Mouse (Mus musculus) ES-E14 (cell line): ENCODE measurements at regions not wholly inside any gene's neighbourhood (a gene's known extent, or its start where the extent isn't known, plus 50 kb on each side); places are given as distances from the start of the nearest gene placed in this dataset.
"Not testable (repeated sequence)": the region's sequence is repeated elsewhere in the genome, so short reads cannot be mapped to it uniquely, and the experiment has no call there.

Source experiments
- DNase-seq: peaks from one replicate; pipeline ENCODE4 v3.0.0-alpha.2; 2013; ENCODE audit warnings: low read depth, low spot score
- H3K27ac ChIP-seq: 2 replicates; pipeline ENCODE4 v1.5.1; 2012; ENCODE audit warnings: low read depth, mild to moderate bottlenecking, low read length, moderate library complexity, mixed read lengths; ENCODE audit not compliant: poor library complexity, insufficient read depth, severe bottlenecking
- H3K36me3 ChIP-seq: 2 replicates; pipeline ENCODE4 v1.6.1; 2012; ENCODE audit warnings: mild to moderate bottlenecking, low read length, moderate library complexity, mixed read lengths; ENCODE audit not compliant: control insufficient read depth, poor library complexity, insufficient read depth, severe bottlenecking
- H3K4me1 ChIP-seq, 2 experiments: fragments of 150-350 bp in 1 of 2; sonication (generic) in 1 of 2; 2 replicates each; pipeline ENCODE4 v1.6.1; 2012; ENCODE audit warnings: low read length in 2 of 2, mild to moderate bottlenecking in 1 of 2, mixed read lengths in 1 of 2; ENCODE audit not compliant: control insufficient read depth in 2 of 2, insufficient read depth in 2 of 2, poor library complexity in 1 of 2
- H3K4me3 ChIP-seq, 2 experiments: fragments of 150-350 bp in 1 of 2; sonication (generic) in 1 of 2; 2 replicates each; pipeline ENCODE4 v1.5.1; 2012; ENCODE audit warnings: low read length in 2 of 2, low read depth in 1 of 2, mild to moderate bottlenecking in 1 of 2, mixed read lengths in 1 of 2; ENCODE audit not compliant: insufficient read depth in 1 of 2, poor library complexity in 1 of 2, severe bottlenecking in 1 of 2
- H3K9ac ChIP-seq: 2 replicates; pipeline ENCODE4 v1.6.1; 2012; ENCODE audit warnings: low read depth, mild to moderate bottlenecking, low read length, mixed read lengths; ENCODE audit not compliant: poor library complexity, insufficient read depth, severe bottlenecking
- H3K9me3 ChIP-seq: fragments of 150-350 bp; sonication (generic); 2 replicates; pipeline ENCODE4 v1.6.1; 2012; ENCODE audit warnings: low read depth, mild to moderate bottlenecking, low read length; ENCODE audit not compliant: control insufficient read depth, insufficient read depth
- CHD2 ChIP-seq: IDR thresholded peaks from 2 replicates; pipeline ENCODE4 v1.6.1; 2014; ENCODE audit warnings: mild to moderate bottlenecking, low read depth, low read length, inconsistent platforms
- HCFC1 ChIP-seq: IDR thresholded peaks from 2 replicates; pipeline ENCODE4 v1.6.1; 2012; ENCODE audit warnings: low read length, inconsistent platforms, borderline replicate concordance; ENCODE audit not compliant: insufficient read depth
- MAFK ChIP-seq: IDR thresholded peaks from 2 replicates; pipeline ENCODE4 v1.6.1; 2014; ENCODE audit warnings: mild to moderate bottlenecking, low read depth, low read length, inconsistent platforms; ENCODE audit not compliant: insufficient read depth
- ZC3H11A ChIP-seq: IDR thresholded peaks from 2 replicates; pipeline ENCODE4 v1.6.1; 2012; ENCODE audit warnings: low read depth, mild to moderate bottlenecking, inconsistent platforms, low read length, borderline replicate concordance
- ZNF384 ChIP-seq: IDR thresholded peaks from 2 replicates; pipeline ENCODE4 v1.6.1; 2012; ENCODE audit warnings: low read depth, low read length, inconsistent platforms
- in situ Hi-C, 2 experiments: fragments of 600-800 bp; cut with MboI; formaldehyde crosslinking; loops; one replicate each; pipeline ENCODE4 v1.15.1; 2025; ENCODE audit warnings: low sequenced_read_pairs in 2 of 2, inconsistent platforms in 1 of 2; ENCODE audit not compliant: unreplicated experiment in 2 of 2

- Histone ChIP-seq H3K9ac (peak overlapping the region; percentile 12; the same call in 1 of the 2 replicates), H3K36me3 (no peaks in the 10 kb centered on the region), H3K27ac (no peak overlapping the region), H3K9me3 (no peaks in the 10 kb centered on the region), H3K4me1 (peaks cover 0 to 4% of the 10 kb centered on the region in 2 experiments; a peak in 3 of 4 replicates), H3K4me3 (peak overlapping the region in 1 of 2 experiments; percentile 23; a peak in 3 of 4 replicates)
- no peak for DNase-seq
- TF ChIP-seq ZNF384 (no peak), MAFK (no peak), HCFC1 (no peak), CHD2 (no peak), ZC3H11A (no peak)
- in situ Hi-C loops = loop anchor here in 1 of 2 experiments (10.0 kb wide), 1 partner anchor 503 kb away; no protein-coding TSS in a partner anchor
Observed at GRCm38 (mm10) chr6:31037801-31038395, 79.0 kb upstream of the Klf14 start.

DNA sequence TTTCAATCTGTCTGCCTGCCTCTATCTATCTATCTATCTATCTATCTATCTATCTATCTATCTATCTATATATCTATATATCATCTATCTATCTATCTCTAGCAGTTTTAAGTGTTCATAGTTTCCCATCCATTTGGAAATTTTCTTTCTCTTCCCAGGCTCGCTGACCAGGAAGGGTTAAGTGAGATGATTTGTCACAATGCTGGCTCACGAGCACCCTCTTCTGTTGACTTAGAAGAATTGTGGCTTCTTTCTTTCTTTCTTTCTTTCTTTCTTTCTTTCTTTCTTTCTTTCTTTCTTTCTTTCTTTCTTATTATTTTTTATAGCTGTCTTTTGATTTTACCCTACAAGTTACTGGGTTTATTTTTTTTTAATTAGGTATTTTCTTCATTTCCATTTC, 79.6 kb upstream of the Klf14 start:
- H3K9me3 ChIP-seq, H3K36me3 ChIP-seq, H3K27ac ChIP-seq, H3K4me3 ChIP-seq, H3K4me1 ChIP-seq, H3K9ac ChIP-seq: not testable (repeated sequence)
- peak; percentile 36 for DNase-seq
- in situ Hi-C loops = loop anchor here in 1 of 2 experiments (10.0 kb wide), 1 partner anchor 504 kb away; no protein-coding TSS in a partner anchor

DNA sequence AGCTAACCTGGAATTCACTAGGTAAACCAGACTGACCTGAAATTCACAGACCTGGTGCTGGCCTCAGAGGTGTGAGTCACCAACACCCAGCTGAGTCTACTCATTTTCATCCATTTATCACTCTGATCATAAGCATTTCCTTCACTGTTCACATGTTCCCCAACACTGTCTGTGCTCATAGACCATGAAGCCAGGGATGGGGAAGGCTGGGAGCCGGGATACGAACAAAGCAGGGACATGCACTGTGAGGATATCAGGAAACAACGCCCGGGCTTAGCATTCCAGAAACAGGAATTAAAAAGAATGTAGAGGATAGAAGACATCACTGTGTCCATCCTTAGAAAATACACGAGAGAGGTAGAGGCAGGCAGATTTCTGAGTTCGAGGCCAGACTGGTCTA, 80.6 kb upstream of the Klf14 start:
- DNase-seq = no peak
- no peak overlapping the region for H3K27ac ChIP-seq
- H3K9ac ChIP-seq = no peak overlapping the region
- H3K9me3 ChIP-seq = no peaks in the 10 kb centered on the region
- in situ Hi-C loops = loop anchor here in 1 of 2 experiments (10.0 kb wide), 1 partner anchor 505 kb away; no protein-coding TSS in a partner anchor
- H3K36me3 ChIP-seq = no peaks in the 10 kb centered on the region
- TF ChIP-seq CHD2 (no peak), ZNF384 (no peak), MAFK (no peak), HCFC1 (no peak), ZC3H11A (no peak)
- H3K4me1 ChIP-seq = peaks cover 0 to 4% of the 10 kb centered on the region in 2 experiments; a peak in 3 of 4 replicates
- H3K4me3 ChIP-seq = no peak overlapping the region

DNA sequence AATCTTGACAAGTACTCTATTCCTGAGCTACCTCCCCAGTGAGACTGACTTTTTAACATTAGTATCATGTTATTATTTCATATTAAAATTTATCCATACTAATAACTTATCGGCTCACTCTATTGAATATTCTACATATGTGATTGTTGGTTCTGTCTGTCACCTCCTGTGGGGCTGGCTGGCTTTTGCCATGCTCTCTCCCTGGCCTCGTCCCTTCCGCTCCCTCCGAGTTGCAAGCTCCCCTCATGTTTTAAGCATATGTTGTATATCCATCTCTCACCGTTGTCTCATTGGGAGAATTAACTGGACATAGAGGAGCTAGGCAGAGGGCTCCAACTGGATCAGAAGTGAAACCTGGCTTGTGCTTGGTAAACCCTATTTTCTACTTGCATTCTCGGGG, 81.9 kb upstream of the Klf14 start:
- H3K9ac ChIP-seq = no peak overlapping the region
- in situ Hi-C loops = no loop called here
- TF ChIP-seq MAFK = no peak

DNA sequence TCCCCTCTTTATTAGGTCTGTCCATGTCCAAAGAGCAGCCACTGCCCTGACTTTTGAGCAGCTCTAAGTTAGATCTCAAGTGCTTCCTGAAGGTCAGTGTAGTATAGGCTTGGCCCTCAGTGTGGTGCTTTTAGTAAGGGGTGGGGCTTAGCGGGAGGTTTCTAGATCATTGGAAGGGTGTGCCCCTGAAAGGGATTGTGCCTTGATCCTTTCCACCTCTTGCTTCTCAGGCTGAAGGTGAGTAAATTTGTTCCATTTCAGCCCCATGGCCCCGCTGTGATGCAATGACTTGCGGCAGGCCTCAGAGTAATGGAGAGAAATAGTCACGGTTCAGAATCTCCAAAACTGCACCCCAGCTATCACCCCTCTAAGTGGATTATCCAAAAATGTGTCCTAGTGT, 84.5 kb upstream of the Klf14 start:
- no peak overlapping the region for H3K9ac ChIP-seq
- DNase-seq = no peak
- in situ Hi-C loops = no loop called here
- no peaks in the 10 kb centered on the region for H3K36me3 ChIP-seq
- H3K4me3 ChIP-seq = no peak overlapping the region
- no peaks in the 10 kb centered on the region for H3K9me3 ChIP-seq
- no peaks in the 10 kb centered on the region for H3K4me1 ChIP-seq
- no peak for TF ChIP-seq MAFK
- TF ChIP-seq ZC3H11A = no peak
- no peak for TF ChIP-seq HCFC1
- TF ChIP-seq CHD2 = no peak
- no peak for TF ChIP-seq ZNF384
- no peak overlapping the region for H3K27ac ChIP-seq

More for the DNA sequence above, 81.9 kb upstream of the Klf14 start:
- H3K27ac ChIP-seq = no peak overlapping the region
- no peaks in the 10 kb centered on the region for H3K36me3 ChIP-seq
- no peaks in the 10 kb centered on the region for H3K9me3 ChIP-seq
- no peak for DNase-seq
- no peak overlapping the region for H3K4me3 ChIP-seq
- H3K4me1 ChIP-seq = peaks cover 0 to 4% of the 10 kb centered on the region in 2 experiments; a peak in 3 of 4 replicates
